Mouse (Mus musculus): ENCODE results near the gene Dpf3.

GRCm38 (mm10) chr12:83301616-83302319 is 185.7 kb downstream of the Dpf3 start:
- no peak for TF ChIP-seq CTCF (conservative IDR thresholded peaks at IDR 0.05; ENCODE audit: insufficient read depth, insufficient read length, low read depth, low read length)
- TF ChIP-seq POLR2A (IDR thresholded peaks at IDR 0.05; ENCODE audit: low read depth, low read length), result no peak
